Mouse (Mus musculus): ENCODE data around the gene Arhgef16. TPM values are rescaled to one million over a fixed set of nuclear protein-coding genes. Genes with fewer than 3 reads are reported as not detected.

Gene Arhgef16
- polyA plus RNA-seq, 1 experiment from 2014 or later: 4.5 TPM

DNA sequence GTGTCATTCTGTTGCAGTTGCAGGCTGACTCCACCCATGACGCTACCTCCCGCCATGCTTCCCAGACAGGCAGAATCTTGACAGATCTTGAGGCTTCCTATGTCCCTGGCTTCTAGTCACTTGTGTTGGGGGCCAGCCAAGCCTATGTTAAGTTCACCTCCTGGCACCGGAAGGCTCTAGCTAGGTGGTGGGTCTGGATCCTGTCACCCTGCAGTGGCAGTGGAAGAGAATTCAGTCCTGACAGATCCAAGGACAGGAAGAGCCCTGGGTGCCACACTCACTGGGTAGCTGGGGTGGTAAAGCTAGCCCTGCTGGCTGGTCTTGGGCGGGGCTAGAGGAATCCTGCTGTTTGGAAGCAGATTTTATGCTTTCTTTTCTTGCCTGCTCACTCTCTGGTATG lies 23.9 kb upstream of the Arhgef16 start:
- Histone ChIP-seq H3K4me3 (no peak overlapping the region), H3K4me1 (peaks cover 4% of the 10 kb centered on the region), H3K4me2 (no peak overlapping the region), H3K27me3 (replicated peaks) (peaks cover 8% of the 10 kb centered on the region; the same call in 1 of the 2 replicates), H3K27ac (no peak overlapping the region), H3K36me3 (no peaks in the 10 kb centered on the region; the same call in 1 of the 2 replicates), H3K9me3 (replicated peaks) (no peaks in the 10 kb centered on the region), H3K9ac (no peak overlapping the region)
- WGBS (ENCODE audit: insufficient replicate concordance): 42% methylated on average over 4 of the region's 4 CpGs
- ATAC-seq: no peak

- Histone ChIP-seq H3K4me1 (no peaks in the 10 kb centered on the region), H3K9ac (no peak overlapping the region), H3K4me3 (no peak overlapping the region), H3K36me3 (no peaks in the 10 kb centered on the region), H3K4me2 (no peak overlapping the region), H3K27me3 (replicated peaks) (no peaks in the 10 kb centered on the region), H3K27ac (no peak overlapping the region), H3K9me3 (replicated peaks) (no peaks in the 10 kb centered on the region)
- WGBS (ENCODE audit: insufficient replicate concordance): 54% methylated on average over 11 of the region's 11 CpGs
- ATAC-seq: no peak
Measured at GRCm38 (mm10) chr4:154313622-154313967, 12.1 kb upstream of the Arhgef16 start.

GRCm38 (mm10) chr4:154312935-154313621 lies 11.6 kb upstream of the Arhgef16 start:
- H3K9me3 ChIP-seq (replicated peaks): no peaks in the 10 kb centered on the region
- WGBS (ENCODE audit: insufficient replicate concordance): 51% methylated on average over 4 of the region's 4 CpGs
- no peak overlapping the region for H3K9ac ChIP-seq
- no peak overlapping the region for H3K27ac ChIP-seq
- H3K4me2 ChIP-seq: no peak overlapping the region
- no peak overlapping the region for H3K4me3 ChIP-seq
- no peak for ATAC-seq
- no peaks in the 10 kb centered on the region for H3K4me1 ChIP-seq
- no peaks in the 10 kb centered on the region for H3K36me3 ChIP-seq
- no peaks in the 10 kb centered on the region for H3K27me3 ChIP-seq (replicated peaks)

DNA sequence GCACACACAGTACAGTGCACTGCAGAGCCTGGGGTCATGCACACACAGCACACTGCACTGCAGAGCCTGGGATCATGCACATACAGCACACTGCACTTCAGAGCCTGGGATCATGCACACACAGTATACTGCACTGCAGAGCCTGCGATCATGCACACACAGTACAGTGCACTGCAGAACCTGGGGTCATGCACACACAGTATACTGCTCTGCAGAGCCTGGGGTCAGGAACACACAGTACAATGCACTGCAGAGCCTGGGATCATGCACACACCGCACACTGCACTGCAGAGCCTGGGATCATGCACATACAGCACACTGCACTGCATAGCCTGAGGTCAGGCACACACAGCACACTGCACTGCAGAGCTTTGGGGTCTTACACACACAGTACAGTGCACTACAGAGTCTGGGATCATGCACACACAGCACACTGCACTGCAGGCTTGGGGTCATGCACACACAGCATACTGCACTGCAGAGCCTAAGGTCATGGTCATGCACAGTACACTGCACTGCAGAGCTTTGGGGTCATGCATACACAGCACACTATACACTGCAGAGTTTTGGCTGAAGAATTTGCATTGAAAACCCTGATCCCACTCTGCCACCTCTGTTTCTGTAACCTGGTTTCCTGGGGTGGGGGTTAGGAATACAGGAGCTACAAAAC lies 10.8 kb upstream of the Arhgef16 start:
- 0 out of 2 replicates have a peak, but pooled peaks have one; percentile 10 for ATAC-seq
- H3K4me2 ChIP-seq: no peak overlapping the region
- H3K4me1 ChIP-seq: no peaks in the 10 kb centered on the region
- H3K9ac ChIP-seq: no peak overlapping the region
- H3K9me3 ChIP-seq (replicated peaks): no peaks in the 10 kb centered on the region
- H3K36me3 ChIP-seq: no peaks in the 10 kb centered on the region
- H3K27ac ChIP-seq: no peak overlapping the region
- no peak overlapping the region for H3K4me3 ChIP-seq
- WGBS (ENCODE audit: insufficient replicate concordance): 62% methylated on average over 2 of the region's 2 CpGs
- H3K27me3 ChIP-seq (replicated peaks): no peaks in the 10 kb centered on the region

GRCm38 (mm10) chr4:154310576-154311262 lies 9.2 kb upstream of the Arhgef16 start:
- ATAC-seq: no peak
- 54% methylated on average over 9 of the region's 9 CpGs for WGBS (ENCODE audit: insufficient replicate concordance)
- no peak overlapping the region for H3K4me2 ChIP-seq

DNA sequence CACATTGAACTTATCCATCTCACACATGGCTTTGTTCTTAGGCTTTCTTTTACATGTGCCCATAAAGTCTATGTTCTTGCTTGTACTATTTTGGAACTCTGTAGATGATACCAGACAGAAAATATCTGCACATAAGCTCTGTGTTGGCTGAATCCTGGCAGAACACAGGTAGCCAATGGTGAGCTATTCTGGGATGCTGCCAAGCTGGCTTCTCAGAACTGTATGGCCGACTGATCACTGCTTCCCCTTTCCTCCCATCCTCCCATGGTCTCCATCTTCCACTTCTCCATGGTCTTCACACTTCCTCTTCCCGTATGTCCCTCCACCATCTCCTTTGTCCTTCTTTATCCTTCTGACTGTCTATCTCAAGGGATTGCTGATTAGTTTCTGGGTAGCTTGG lies 7.7 kb upstream of the Arhgef16 start:
- 46% methylated on average over 2 of the region's 2 CpGs for whole genome bisulfite sequencing (ENCODE audit: insufficient replicate concordance)
- H3K4me1 ChIP-seq: no peaks in the 10 kb centered on the region
- H3K27me3 ChIP-seq (replicated peaks): no peaks in the 10 kb centered on the region
- no peak overlapping the region for H3K27ac ChIP-seq
- no peak overlapping the region for H3K9ac ChIP-seq
- no peak overlapping the region for H3K4me3 ChIP-seq
- H3K4me2 ChIP-seq: no peak overlapping the region
- no peak for ATAC-seq
- H3K9me3 ChIP-seq (replicated peaks): no peaks in the 10 kb centered on the region
- no peaks in the 10 kb centered on the region for H3K36me3 ChIP-seq

More at GRCm38 (mm10) chr4:154310576-154311262, 9.2 kb upstream of the Arhgef16 start:
- Histone ChIP-seq H3K27me3 (replicated peaks) (no peaks in the 10 kb centered on the region), H3K27ac (no peak overlapping the region), H3K4me3 (no peak overlapping the region), H3K4me1 (no peaks in the 10 kb centered on the region), H3K9ac (no peak overlapping the region), H3K36me3 (no peaks in the 10 kb centered on the region), H3K9me3 (replicated peaks) (no peaks in the 10 kb centered on the region)

DNA sequence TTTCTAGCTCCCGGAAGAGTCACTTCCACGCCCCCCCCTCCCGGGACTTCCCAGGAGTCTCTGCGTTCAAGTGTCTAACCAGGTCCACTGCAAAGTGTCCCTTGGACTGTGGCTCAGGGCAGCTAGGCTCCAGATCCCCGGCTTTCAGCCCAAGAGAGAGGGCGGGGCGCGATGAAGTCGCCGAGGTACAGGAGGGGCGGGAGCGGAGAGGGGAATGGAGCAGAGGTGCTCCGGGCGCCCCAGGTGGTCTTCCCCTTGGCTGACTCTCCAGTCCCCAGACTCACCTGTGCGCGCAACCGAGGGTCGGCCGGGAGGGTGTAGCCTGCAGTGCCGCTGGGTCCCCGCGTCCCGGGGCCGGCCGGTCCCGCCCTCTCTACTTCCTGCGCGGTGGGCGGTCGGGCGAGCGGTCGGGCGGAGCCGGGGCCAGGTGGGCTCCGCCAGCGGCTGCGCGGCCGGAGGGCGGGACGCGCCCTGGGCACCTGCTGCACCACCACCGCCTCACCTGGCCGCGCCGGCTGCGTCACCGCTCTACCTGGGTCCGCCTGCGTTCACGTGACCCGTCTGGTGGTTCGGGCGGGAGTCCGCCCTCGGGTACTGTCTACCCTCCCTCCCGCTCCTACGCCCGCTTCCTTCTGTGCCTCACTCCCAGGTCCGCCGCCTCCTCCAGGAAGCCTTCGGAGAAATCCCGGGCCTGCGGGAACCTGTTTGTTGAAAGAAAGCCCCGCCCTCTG lies 1.8 kb downstream of the Arhgef16 start:
- H3K27me3 ChIP-seq (replicated peaks): peaks cover 56% of the 10 kb centered on the region

GRCm38 (mm10) chr4:154297761-154298160 lies 3.7 kb downstream of the Arhgef16 start:
- H3K4me1 ChIP-seq: 0 out of 2 replicates have a peak, but pooled peaks cover 12% of the 10 kb centered on the region
- WGBS (ENCODE audit: insufficient replicate concordance): 23% methylated on average over 9 of the region's 9 CpGs
- ATAC-seq: no peak
- peaks cover 56% of the 10 kb centered on the region for H3K27me3 ChIP-seq (replicated peaks)
- no peaks in the 10 kb centered on the region for H3K36me3 ChIP-seq
- no peak overlapping the region for H3K27ac ChIP-seq
- H3K4me3 ChIP-seq: no peak overlapping the region
- H3K9me3 ChIP-seq (replicated peaks): no peaks in the 10 kb centered on the region
- peak overlapping the region; percentile 1; the same call in 1 of the 2 replicates for H3K4me2 ChIP-seq
- no peak overlapping the region for H3K9ac ChIP-seq

More for the DNA sequence above, 1.8 kb downstream of the Arhgef16 start:
- Histone ChIP-seq H3K4me1 (0 out of 2 replicates have a peak, but pooled peaks cover 5% of the 10 kb centered on the region), H3K9ac (peak overlapping the region; percentile 39; the same call in 1 of the 2 replicates), H3K4me2 (peak overlapping the region; percentile 67), H3K27ac (no peak overlapping the region), H3K4me3 (peak overlapping the region; percentile 54), H3K36me3 (no peaks in the 10 kb centered on the region), H3K9me3 (replicated peaks) (no peaks in the 10 kb centered on the region)
- WGBS (ENCODE audit: insufficient replicate concordance): 2% methylated on average over 25 of the region's 66 CpGs
- ATAC-seq: peak; percentile 20; the same call in 1 of the 2 replicates

DNA sequence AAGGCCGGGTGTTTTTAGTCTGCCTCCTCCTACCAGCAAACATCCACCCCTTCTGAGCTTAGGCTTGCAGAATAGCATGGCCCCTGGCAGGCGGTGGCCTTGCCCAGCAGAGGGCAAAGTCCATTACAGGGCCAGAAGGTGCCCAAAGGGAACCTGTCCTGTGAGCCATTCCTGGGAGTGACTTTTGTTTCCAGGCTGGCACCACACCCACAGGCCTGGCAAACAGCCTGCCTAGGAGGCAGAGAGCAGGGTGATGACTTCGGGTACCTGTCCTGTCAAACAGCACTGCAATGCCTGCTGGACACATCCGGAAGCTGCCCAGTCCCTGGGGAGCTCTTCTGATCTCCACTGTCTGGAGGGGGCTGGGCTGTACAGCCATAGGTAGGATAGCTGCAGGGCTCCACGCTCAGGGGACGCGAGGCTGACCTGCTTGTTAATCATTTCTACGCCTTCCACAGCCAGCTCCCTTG lies 7.2 kb downstream of the Arhgef16 start:
- WGBS (ENCODE audit: insufficient replicate concordance): 46% methylated on average over 8 of the region's 8 CpGs
- Histone ChIP-seq H3K27ac (peak overlapping the region; percentile 62), H3K9ac (no peak overlapping the region), H3K4me3 (no peak overlapping the region), H3K4me2 (no peak overlapping the region), H3K9me3 (replicated peaks) (no peaks in the 10 kb centered on the region), H3K27me3 (replicated peaks) (peaks cover 28% of the 10 kb centered on the region), H3K36me3 (no peaks in the 10 kb centered on the region), H3K4me1 (0 out of 2 replicates have a peak, but pooled peaks cover 9% of the 10 kb centered on the region)
- ATAC-seq: peak; percentile 65

DNA sequence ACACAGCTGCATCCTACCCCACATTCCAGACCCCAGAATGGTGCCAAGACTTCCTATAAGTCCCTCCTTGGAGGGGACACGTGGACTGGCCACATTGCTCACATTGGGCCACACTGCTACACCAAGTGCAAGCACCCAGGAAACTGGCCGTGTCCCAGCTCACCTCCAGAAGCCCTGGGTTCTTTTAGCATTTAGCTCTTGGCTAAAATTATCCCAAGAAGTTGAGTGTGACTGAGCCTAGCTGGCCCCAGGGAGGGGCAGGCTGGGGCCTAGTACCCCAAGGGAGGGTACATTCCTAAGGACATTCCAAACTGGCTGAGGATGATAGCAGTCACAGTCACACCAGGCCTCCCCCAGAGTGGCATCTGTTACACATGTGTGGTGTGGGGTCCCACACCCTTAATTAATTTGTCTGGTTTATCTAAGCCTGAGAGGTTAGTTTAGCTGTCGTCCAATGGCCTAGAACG lies 7.7 kb downstream of the Arhgef16 start:
- WGBS (ENCODE audit: insufficient replicate concordance): 45% methylated on average over 4 of the region's 4 CpGs
- peak; percentile 33 for ATAC-seq

GRCm38 (mm10) chr4:154283671-154284070 lies 17.8 kb downstream of the Arhgef16 start:
- no peak overlapping the region for H3K9ac ChIP-seq
- no peaks in the 10 kb centered on the region for H3K27me3 ChIP-seq (replicated peaks)
- H3K9me3 ChIP-seq (replicated peaks): no peaks in the 10 kb centered on the region
- H3K4me2 ChIP-seq: no peak overlapping the region
- no peak overlapping the region for H3K4me3 ChIP-seq
- H3K36me3 ChIP-seq: no peaks in the 10 kb centered on the region
- ATAC-seq: no peak
- H3K27ac ChIP-seq: no peak overlapping the region
- 49% methylated on average over 7 of the region's 7 CpGs for WGBS (ENCODE audit: insufficient replicate concordance)
- H3K4me1 ChIP-seq: no peaks in the 10 kb centered on the region

More for the DNA sequence above, 7.7 kb downstream of the Arhgef16 start:
- peak overlapping the region; percentile 62 for H3K27ac ChIP-seq
- no peak overlapping the region for H3K4me2 ChIP-seq
- H3K4me3 ChIP-seq: no peak overlapping the region
- H3K9ac ChIP-seq: no peak overlapping the region
- no peaks in the 10 kb centered on the region for H3K36me3 ChIP-seq
- H3K9me3 ChIP-seq (replicated peaks): no peaks in the 10 kb centered on the region
- 0 out of 2 replicates have a peak, but pooled peaks cover 8% of the 10 kb centered on the region for H3K4me1 ChIP-seq
- peaks cover 23% of the 10 kb centered on the region for H3K27me3 ChIP-seq (replicated peaks)
